In the genomic region with DNA sequence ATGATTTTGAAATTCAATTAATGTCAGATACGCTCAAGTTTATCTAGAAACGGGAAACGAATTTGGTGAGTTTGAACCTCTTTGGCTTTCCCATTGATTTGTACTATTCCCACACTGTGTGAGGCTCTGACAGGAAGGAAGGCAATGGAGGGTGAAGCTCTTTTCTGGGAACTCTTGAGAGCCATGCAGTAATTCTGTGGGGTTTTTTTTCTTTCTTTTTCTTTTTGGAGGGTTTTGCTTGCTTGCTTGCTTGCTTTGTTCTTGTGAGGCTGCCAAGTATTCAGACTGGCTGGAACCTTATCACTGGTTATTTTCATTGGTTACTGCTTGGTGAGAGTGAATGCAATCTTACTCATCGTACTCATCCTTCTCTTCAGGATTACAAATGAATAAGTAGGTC, we compare ENCODE assay signal across 21 mouse cellular contexts. TPM values are rescaled to one million over a fixed set of nuclear protein-coding genes. Genes with fewer than 3 reads are reported as not detected.
DNase-seq lines count a peak whose midpoint lies in the region; ATAC-seq and TF ChIP-seq lines count a peak whose summit lies in the region.
"Had no signal": no experiment of that assay in that cellular context is flagged by ENCODE, and none has a peak within 500 bp of the region (broad histone marks: within the 10 kb centered on the region; RNA-seq: fewer than 3 reads in every experiment).

No protein-coding gene starts in this region.

- peak overlapping the region; percentile 60 for H3K4me2 ChIP-seq in myocyte (ENCODE audit: low read depth)
- H3K4me2 ChIP-seq: embryonic facial prominence, embryonic 15.5 days; forebrain, embryonic 15.5 days; hindbrain, embryonic 15.5 days had no signal

- ATAC-seq in Patski, result peak; percentile 56
- ATAC-seq: forebrain, embryonic 15.5 days; inflammation-experienced regulatory T-cells, adult 6 months; intestine, postnatal 0 days had no signal

- DNase-seq in heart, adult 11 months, result peak; percentile 58
- DNase-seq in heart, postnatal 4 days, result no peak
- peak; percentile 7 for DNase-seq in liver, adult 2 months (ENCODE audit: extremely low read depth, low read depth, low spot score)
- no peak for DNase-seq in liver
- no peak for DNase-seq in Patski (ENCODE audit: low read depth, low spot score)
- DNase-seq in retina, postnatal 1 day, result no peak
- DNase-seq: cerebellum, adult 11 months; cerebellum, adult 8-10 months; cerebellum, postnatal 14 days; embryo, embryonic 11 days; gastrocnemius, postnatal 14 days; heart, postnatal 14 days; kidney, adult 8-10 months had no signal

- POLR2A ChIA-PET in Patski (lab: Charles Lee), result no interaction called here

- H3K4me3 ChIP-seq in liver, adult 2 months (ENCODE audit: insufficient read depth, low read depth, low read length), result no peak overlapping the region
- H3K4me3 ChIP-seq in myocyte, result no peak overlapping the region
- H3K4me3 ChIP-seq: embryonic facial prominence, embryonic 15.5 days; forebrain, embryonic 15.5 days; heart, embryonic 10.5 days; hindbrain, embryonic 15.5 days had no signal

- in situ Hi-C loops in Patski (cut with MboI; ENCODE audit: low pct_unique_long_range_greater_than_20kb), result loop anchor here (5.0 kb wide), 1 partner anchor 140 kb away; the partner anchor contains the start of gene Nuf2

- no peak for TF ChIP-seq POLR2A in liver, adult 2 months (IDR thresholded peaks at IDR 0.05; ENCODE audit: extremely low read depth, insufficient read depth, low read length)
- TF ChIP-seq POLR2A in myocyte (IDR thresholded peaks at IDR 0.05; ENCODE audit: insufficient read length, low read depth), result no peak

- no peaks in the 10 kb centered on the region for H3K27me3 ChIP-seq in liver, adult 2 months (ENCODE audit: control insufficient read depth, insufficient read depth, low read length)
- H3K27me3 ChIP-seq in Patski (no peaks in the 10 kb centered on the region), myocyte (ENCODE audit: control insufficient read depth, insufficient read depth, insufficient read length) (no peaks in the 10 kb centered on the region)
- H3K27me3 ChIP-seq: embryonic facial prominence, embryonic 15.5 days; forebrain, embryonic 15.5 days; hindbrain, embryonic 15.5 days had no signal

- no peaks in the 10 kb centered on the region for H3K4me1 ChIP-seq in liver, adult 2 months (ENCODE audit: control insufficient read depth, insufficient read depth, low read length)
- H3K4me1 ChIP-seq: embryonic facial prominence, embryonic 15.5 days; forebrain, embryonic 15.5 days; heart, embryonic 10.5 days; hindbrain, embryonic 15.5 days had no signal

- no peak for TF ChIP-seq CTCF in liver, adult 2 months (IDR thresholded peaks at IDR 0.05; ENCODE audit: low read depth, low read length)
- TF ChIP-seq CTCF in Patski (IDR thresholded peaks at IDR 0.05), result no peak

- no peak overlapping the region for H3K27ac ChIP-seq in liver, adult 2 months (replicated peaks; ENCODE audit: insufficient read depth, low read depth, low read length)
- H3K27ac ChIP-seq: embryonic facial prominence, embryonic 15.5 days; forebrain, embryonic 15.5 days; heart, embryonic 10.5 days; hindbrain, embryonic 15.5 days had no signal

- no peaks in the 10 kb centered on the region for H3K79me2 ChIP-seq in liver, adult 2 months (ENCODE audit: control insufficient read depth, insufficient read depth, low read length)
- no peaks in the 10 kb centered on the region for H3K79me2 ChIP-seq in myocyte (ENCODE audit: control insufficient read depth, insufficient read depth)

- 67% methylated on average over 4 of the region's 4 CpGs for WGBS in liver, adult 2 months

- H3ac ChIP-seq in myocyte (ENCODE audit: control insufficient read depth, insufficient read length), result no peak overlapping the region

- H3K36me3 ChIP-seq in liver, adult 2 months (ENCODE audit: control insufficient read depth, insufficient read depth, low read length), result no peaks in the 10 kb centered on the region
- no peaks in the 10 kb centered on the region for H3K36me3 ChIP-seq in myocyte (ENCODE audit: control insufficient read depth, insufficient read depth)
- H3K36me3 ChIP-seq: embryonic facial prominence, embryonic 15.5 days; forebrain, embryonic 15.5 days; heart, embryonic 10.5 days; hindbrain, embryonic 15.5 days had no signal

- H3K9ac ChIP-seq in liver, adult 2 months (ENCODE audit: low read depth, low read length), result no peak overlapping the region
- H3K9ac ChIP-seq: embryonic facial prominence, embryonic 15.5 days; forebrain, embryonic 15.5 days; hindbrain, embryonic 15.5 days had no signal

- CTCF ChIA-PET in Patski (lab: Charles Lee), result interaction anchor here (0.7 to 9.6 kb wide), 4 partner anchors 11 to 247 kb away, joined by 3 to 201 read pairs (median 4); no protein-coding TSS in a partner anchor

TF ChIP-seq in myocyte, 11 proteins besides CTCF, POLR2A, EP300 and RAD21:
- no peak for TF ChIP-seq CEBPB (IDR thresholded peaks at IDR 0.05; ENCODE audit: insufficient read depth, poor library complexity, severe bottlenecking)
- TF ChIP-seq E2F4 (IDR thresholded peaks at IDR 0.05; ENCODE audit: insufficient read depth), result no peak
- TF ChIP-seq POLR2AphosphoS2 (IDR thresholded peaks at IDR 0.05; ENCODE audit: insufficient read length, low read depth), result no peak
- TF ChIP-seq MYOG (IDR thresholded peaks at IDR 0.05; ENCODE audit: control insufficient read depth in 1 of 3, insufficient read depth in 1 of 3, insufficient read length in 2 of 3, low read depth in 2 of 3), result no peak
- TF ChIP-seq TCF3 (IDR thresholded peaks at IDR 0.05; ENCODE audit: insufficient read length, low read depth), result no peak
- no peak for TF ChIP-seq SRF (IDR thresholded peaks at IDR 0.05; ENCODE audit: control insufficient read depth, insufficient read length, low read depth)
- TF ChIP-seq TCF12 (IDR thresholded peaks at IDR 0.05; ENCODE audit: insufficient read depth, poor library complexity, severe bottlenecking), result no peak

RNA-seq across cellular contexts. Expression of gene Rgs5, which starts 17.0 kb away (rescaled TPM):
- total RNA-seq in heart, postnatal 4 days (2021), result 100 to 1,000 TPM; 179 to 211 TPM
- 31.3 and 46.8 TPM in 2 replicates for total RNA-seq in liver, adult 2 months (2014; rRNA removed)
- polyA plus RNA-seq in liver, adult 2 months (2012; rRNA removed), result 6.9 and 7.5 TPM in 2 replicates
- polyA plus RNA-seq in Patski (2021), result 0.14 TPM
- 0.01 TPM for polyA plus RNA-seq in myocyte (2012; fragmentation: generic; extraction: Trizol)
- total RNA-seq: common myeloid progenitor, adult 5-6 weeks had no signal

Comparison
In these comparisons a context has a peak if more than half of its experiments do, and no peak if none do; other contexts are left out.
1. DNase-seq: peak in heart, adult 11 months (single experiment) and liver, adult 2 months (single experiment); none in heart, postnatal 4 days (single experiment), liver (single experiment), Patski (single experiment) and retina, postnatal 1 day (single experiment).